Mouse (Mus musculus) heart, postnatal 0 days (tissue): ENCODE data around the gene Bicral. TPM values are rescaled to one million over a fixed set of nuclear protein-coding genes. Genes with fewer than 3 reads are reported as not detected.

Experiments used
- ATAC-seq: fragments of 200-750 bp; cut with Nextera tagmentation; 2 replicates; pipeline ENCODE4 v1.8.0; 2017; ENCODE audit warnings: low read depth, moderate number of reproducible peaks, moderate library complexity; ENCODE audit not compliant: insufficient read depth
- DNase-seq: peaks from one replicate; pipeline ENCODE4 v3.0.0-alpha.2; 2016; ENCODE audit warnings: low spot score
- H3K27ac ChIP-seq: fragments of 300-500 bp; sonication (generic); 2 replicates; pipeline ENCODE4 v1.5.1; 2014; ENCODE audit warnings: low read depth, mild to moderate bottlenecking
- H3K27me3 ChIP-seq: fragments of 300-500 bp; sonication (generic); 2 replicates; pipeline ENCODE4 v1.6.1; 2014; ENCODE audit warnings: low read length, mixed read lengths; ENCODE audit not compliant: control insufficient read depth, insufficient read depth
- H3K36me3 ChIP-seq: fragments of 300-500 bp; sonication (generic); replicated peaks from 2 replicates; pipeline ENCODE4 v1.6.1; 2014; ENCODE audit warnings: low read length, mixed read lengths; ENCODE audit not compliant: control insufficient read depth, insufficient read depth
- H3K4me1 ChIP-seq: fragments of 300-500 bp; sonication (generic); 2 replicates; pipeline ENCODE4 v1.6.1; 2014; ENCODE audit warnings: antibody characterized with exemption; ENCODE audit not compliant: control insufficient read depth, insufficient read depth
- H3K4me2 ChIP-seq: fragments of 300-500 bp; sonication (generic); 2 replicates; pipeline ENCODE4 v1.6.1; 2014; ENCODE audit warnings: low read depth, mild to moderate bottlenecking, low read length, moderate library complexity
- H3K4me3 ChIP-seq: fragments of 300-500 bp; sonication (generic); 2 replicates; pipeline ENCODE4 v1.5.1; 2014; ENCODE audit warnings: low read depth, low read length
- H3K9ac ChIP-seq: fragments of 300-500 bp; sonication (generic); replicated peaks from 2 replicates; pipeline ENCODE4 v1.6.1; 2014; ENCODE audit warnings: low read depth, low read length, mixed read lengths
- H3K9me3 ChIP-seq: fragments of 300-500 bp; sonication (generic); replicated peaks from 2 replicates; pipeline ENCODE4 v1.6.1; 2016; ENCODE audit warnings: low read length; ENCODE audit not compliant: control insufficient read depth
- CTCF ChIP-seq: IDR thresholded peaks from 2 replicates; pipeline ENCODE4 v1.5.1; 2016; ENCODE audit warnings: antibody characterized with exemption, control low read depth, low read depth
- EP300 ChIP-seq: IDR thresholded peaks from 2 replicates; pipeline ENCODE4 v1.6.1; 2016; ENCODE audit warnings: antibody characterized with exemption, low read depth
- WGBS: fragments of 180-500 bp; shearing (Covaris S2); extraction: QIAGEN DNeasy Blood & Tissue Kit; methylation state at CpG from one replicate; pipeline ENCODE4 v1.1.7; 2014; 5-methylcytosine and 5-hydroxymethylcytosine counted together
- polyA plus RNA-seq: library from polyadenylated mRNA; unstranded; fragments of >200 nt; fragmentation: Nextera tagmentation; extraction: Ambion mirVana; gene quantifications from 2 replicates; pipeline ENCODE4 v1.2.1, GENCODE M21; 2015
- total RNA-seq: library from RNA; depleted of rRNA; stranded (reverse); fragments of >200 nt; gene quantifications from 2 replicates; pipeline ENCODE4 v1.2.3, GENCODE M21; 2014; ENCODE audit warnings: low replicate concordance

Gene Bicral
- total and polyA plus RNA-seq, 2 experiments from 2014 or later: 1.8 to 3.6 TPM

- Histone ChIP-seq H3K4me3 (no peak overlapping the region), H3K4me1 (peaks cover 9% of the 10 kb centered on the region; the same call in 1 of the 2 replicates), H3K36me3 (peaks cover 68% of the 10 kb centered on the region), H3K9me3 (no peaks in the 10 kb centered on the region), H3K9ac (no peak overlapping the region), H3K4me2 (no peak overlapping the region), H3K27ac (peak overlapping the region; percentile 80), H3K27me3 (no peaks in the 10 kb centered on the region)
- DNase-seq (peak; percentile 69), ATAC-seq (peak; percentile 72)
- TF ChIP-seq CTCF: no peak
- no peak for TF ChIP-seq EP300
- 57% methylated on average over 6 of the region's 6 CpGs for WGBS
These were observed 49.0 kb downstream of the Bicral start for GRCm38 (mm10) chr17:46809131-46809830.

GRCm38 (mm10) chr17:46808376-46808775, 49.9 kb downstream of the Bicral start:
- WGBS: 82% methylated on average over 8 of the region's 10 CpGs
- ATAC-seq: no peak
- H3K27ac ChIP-seq: no peak overlapping the region
- no peak overlapping the region for H3K9ac ChIP-seq
- H3K36me3 ChIP-seq: peaks cover 63% of the 10 kb centered on the region
- no peak for DNase-seq
- H3K27me3 ChIP-seq: no peaks in the 10 kb centered on the region
- TF ChIP-seq EP300 (no peak), CTCF (no peak)
- H3K4me3 ChIP-seq: no peak overlapping the region
- H3K4me2 ChIP-seq: no peak overlapping the region
- H3K9me3 ChIP-seq: no peaks in the 10 kb centered on the region
- H3K4me1 ChIP-seq: peaks cover 9% of the 10 kb centered on the region; the same call in 1 of the 2 replicates

- H3K4me3 ChIP-seq: no peak overlapping the region
- TF ChIP-seq EP300 (no peak), CTCF (no peak)
- no peak overlapping the region for H3K4me2 ChIP-seq
- WGBS: 72% methylated on average over 6 of the region's 6 CpGs
- H3K4me1 ChIP-seq: no peaks in the 10 kb centered on the region
- H3K27ac ChIP-seq: no peak overlapping the region
- no peaks in the 10 kb centered on the region for H3K27me3 ChIP-seq
- peaks cover 61% of the 10 kb centered on the region for H3K36me3 ChIP-seq
- H3K9ac ChIP-seq: no peak overlapping the region
- ATAC-seq: no peak
- no peaks in the 10 kb centered on the region for H3K9me3 ChIP-seq
- DNase-seq: no peak
These were observed 56.5 kb downstream of the Bicral start for GRCm38 (mm10) chr17:46801761-46802160.

GRCm38 (mm10) chr17:46799680-46800079, 58.6 kb downstream of the Bicral start:
- WGBS: 74% methylated on average over 10 of the region's 10 CpGs

GRCm38 (mm10) chr17:46797386-46797785, 60.9 kb downstream of the Bicral start:
- WGBS: 43% methylated on average over 8 of the region's 8 CpGs
- Histone ChIP-seq H3K4me2 (no peak overlapping the region), H3K4me3 (no peak overlapping the region), H3K9ac (no peak overlapping the region), H3K9me3 (no peaks in the 10 kb centered on the region), H3K36me3 (peaks cover 36% of the 10 kb centered on the region), H3K27ac (no peak overlapping the region), H3K27me3 (no peaks in the 10 kb centered on the region), H3K4me1 (no peaks in the 10 kb centered on the region)
- DNase-seq (no peak), ATAC-seq (no peak)
- TF ChIP-seq CTCF (no peak), EP300 (no peak)

More at GRCm38 (mm10) chr17:46799680-46800079, 58.6 kb downstream of the Bicral start:
- H3K36me3 ChIP-seq: peaks cover 44% of the 10 kb centered on the region
- no peak overlapping the region for H3K4me3 ChIP-seq
- DNase-seq (no peak), ATAC-seq (no peak)
- H3K27ac ChIP-seq: no peak overlapping the region
- H3K9ac ChIP-seq: no peak overlapping the region
- H3K27me3 ChIP-seq: no peaks in the 10 kb centered on the region
- H3K9me3 ChIP-seq: no peaks in the 10 kb centered on the region
- H3K4me1 ChIP-seq: no peaks in the 10 kb centered on the region
- H3K4me2 ChIP-seq: no peak overlapping the region
- no peak for TF ChIP-seq CTCF
- TF ChIP-seq EP300: no peak

GRCm38 (mm10) chr17:46796743-46797142, 61.5 kb downstream of the Bicral start:
- no peak for ATAC-seq
- no peak overlapping the region for H3K4me2 ChIP-seq
- no peak overlapping the region for H3K9ac ChIP-seq
- peaks cover 30% of the 10 kb centered on the region for H3K36me3 ChIP-seq
- 84% methylated on average over 4 of the region's 4 CpGs for WGBS
- H3K9me3 ChIP-seq: no peaks in the 10 kb centered on the region
- TF ChIP-seq CTCF: no peak
- TF ChIP-seq EP300: no peak
- no peaks in the 10 kb centered on the region for H3K27me3 ChIP-seq
- DNase-seq: no peak
- H3K4me1 ChIP-seq: no peaks in the 10 kb centered on the region
- no peak overlapping the region for H3K4me3 ChIP-seq
- no peak overlapping the region for H3K27ac ChIP-seq
